Mouse (Mus musculus): ENCODE results near the gene Glyat.

DNA sequence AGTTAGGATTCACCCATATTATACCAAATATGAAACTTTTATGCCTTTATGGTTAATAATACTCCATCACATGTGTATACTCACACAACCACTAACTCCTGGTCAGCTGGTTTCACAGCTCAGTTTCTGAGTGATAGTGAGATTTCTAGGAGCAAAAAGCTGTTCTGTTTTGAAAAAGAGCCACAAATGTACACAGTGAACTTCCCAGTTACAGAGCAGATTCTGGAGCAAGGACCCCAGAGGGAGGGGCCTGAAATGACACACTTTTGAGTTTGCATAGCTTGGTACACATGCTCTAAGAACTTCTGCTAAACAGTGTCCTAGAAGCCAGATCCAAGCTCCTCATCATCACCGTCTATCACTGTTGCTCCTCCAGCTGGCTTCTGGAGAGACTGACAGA lies 33.4 kb upstream of the Glyat start, which contains the start of gene Gm4952:
- no peak for TF ChIP-seq CTCF (IDR thresholded peaks at IDR 0.05; ENCODE audit: low read depth)
- TF ChIP-seq EP300 (IDR thresholded peaks at IDR 0.05; ENCODE audit: low read depth), result no peak

All from heart, postnatal 0 days (tissue).